Mouse (Mus musculus) lung, adult 2 months (tissue): Measurements from ENCODE around the gene Ift81. TPM values are rescaled to one million over a fixed set of nuclear protein-coding genes. Genes with fewer than 3 reads are reported as not detected.
A peak's percentile ranks its signal among the peaks of the same experiment; 100 is the strongest.

Experiments
- DNase-seq: peaks from one replicate; pipeline ENCODE4 v3.0.0; 2022
- H3K4me1 ChIP-seq: fragments of 200-500 bp; 2 replicates; pipeline ENCODE4 v1.6.1; 2011; ENCODE audit warnings: low read length; ENCODE audit not compliant: control insufficient read depth, insufficient read depth
- H3K4me3 ChIP-seq: fragments of 200-500 bp; replicated peaks from 2 replicates; pipeline ENCODE3; 2011; ENCODE audit warnings: low read depth, mild to moderate bottlenecking, control low read depth, low read length; ENCODE audit errors: extremely low read depth
- CTCF ChIP-seq: fragments of 200-500 bp; IDR thresholded peaks from 2 replicates; pipeline ENCODE4 v1.5.1; 2011; ENCODE audit warnings: mild to moderate bottlenecking, low read length, control low read depth; ENCODE audit not compliant: insufficient read depth
- POLR2A ChIP-seq: fragments of 200-500 bp; IDR thresholded peaks from 2 replicates; pipeline ENCODE4 v1.6.1; 2011; ENCODE audit warnings: low read depth, mild to moderate bottlenecking, control low read depth, low read length, borderline replicate concordance; ENCODE audit errors: extremely low read depth
- WGBS: fragments of 180-500 bp; shearing (Covaris S2); methylation state at CpG from one replicate; pipeline ENCODE4 v1.1.7; 2018; 5-methylcytosine and 5-hydroxymethylcytosine counted together
- polyA plus RNA-seq: library from polyadenylated mRNA; depleted of rRNA; stranded (reverse); fragments of >200 nt; gene quantifications from 2 replicates; pipeline ENCODE4 v1.2.3, GENCODE M21; 2012

Gene Ift81
- polyA plus RNA-seq, 1 experiment = 6.7 TPM

DNA sequence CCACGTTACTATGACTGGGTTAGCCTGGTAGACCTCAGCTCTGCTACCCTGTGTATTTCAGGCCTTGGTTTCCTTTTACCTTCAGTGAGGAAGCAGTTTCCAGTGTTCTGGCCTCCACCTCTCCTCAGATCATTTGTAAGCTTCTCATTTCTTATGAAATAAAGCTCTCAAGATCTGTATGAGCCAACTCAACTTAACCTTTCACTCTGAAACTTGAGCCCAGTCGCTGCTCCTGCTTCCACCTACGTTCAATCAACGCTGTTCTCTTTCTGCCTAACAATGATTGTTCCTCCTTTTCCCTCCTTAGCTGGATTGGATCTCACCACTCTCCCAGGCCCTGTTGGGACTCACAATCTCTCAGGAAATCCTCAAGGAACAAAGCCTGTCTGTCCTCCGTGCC lies 2.7 kb downstream of the Ift81 start:
- TF ChIP-seq POLR2A (no peak), CTCF (no peak)
- Histone ChIP-seq H3K4me3 (no peak overlapping the region), H3K4me1 (peaks cover 2% of the 10 kb centered on the region)
- WGBS = 55% methylated on average over 5 of the region's 5 CpGs
- no peak for DNase-seq

DNA sequence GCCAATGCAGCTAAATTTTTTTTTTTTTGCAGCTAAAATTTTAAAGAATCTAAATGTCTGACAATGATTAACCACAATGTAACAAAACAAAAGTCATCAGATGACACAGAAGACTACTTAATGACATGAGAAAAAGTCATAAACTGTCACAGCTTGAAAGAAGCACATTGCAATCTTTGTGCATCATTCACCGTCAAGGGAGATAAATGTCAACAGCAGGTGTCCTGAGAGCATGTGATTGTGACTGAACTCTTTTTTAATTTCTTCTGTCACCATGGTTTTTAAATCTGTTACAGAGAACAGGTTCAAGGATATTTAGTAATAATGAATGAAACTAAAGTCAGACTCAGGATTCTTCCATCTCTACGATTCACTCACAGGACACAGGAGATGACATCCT lies 9.4 kb downstream of the Ift81 start:
- 96% methylated on average over 2 of the region's 2 CpGs for WGBS
- TF ChIP-seq POLR2A = no peak
- no peak for TF ChIP-seq CTCF
- no peak for DNase-seq
- H3K4me1 ChIP-seq = 0 out of 2 replicates have a peak, but pooled peaks cover 2% of the 10 kb centered on the region
- no peak overlapping the region for H3K4me3 ChIP-seq

DNA sequence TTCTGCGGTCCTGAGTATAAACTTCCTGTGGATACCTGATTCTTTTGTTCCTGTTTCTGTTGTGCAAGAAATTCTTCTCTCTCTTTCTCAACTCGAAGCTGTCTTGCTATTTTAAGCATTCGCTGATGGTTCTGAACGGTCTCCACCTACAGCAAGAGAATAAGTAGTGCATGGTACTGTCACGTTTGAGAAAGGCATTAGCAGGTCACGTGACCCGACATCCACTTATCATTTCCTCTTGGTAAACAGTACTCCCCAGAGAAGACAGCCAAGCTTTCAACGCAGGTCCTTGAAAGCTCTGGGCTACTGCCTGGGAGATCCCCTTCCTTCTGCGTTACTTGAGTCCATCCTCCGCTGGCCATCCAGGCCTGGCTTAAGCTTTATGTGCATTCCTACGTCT lies 12.1 kb downstream of the Ift81 start:
- TF ChIP-seq POLR2A (no peak), CTCF (no peak)
- no peak overlapping the region for H3K4me3 ChIP-seq
- WGBS = 10% methylated on average over 11 of the region's 11 CpGs
- 0 out of 2 replicates have a peak, but pooled peaks cover 2% of the 10 kb centered on the region for H3K4me1 ChIP-seq
- peak; percentile 57 for DNase-seq

DNA sequence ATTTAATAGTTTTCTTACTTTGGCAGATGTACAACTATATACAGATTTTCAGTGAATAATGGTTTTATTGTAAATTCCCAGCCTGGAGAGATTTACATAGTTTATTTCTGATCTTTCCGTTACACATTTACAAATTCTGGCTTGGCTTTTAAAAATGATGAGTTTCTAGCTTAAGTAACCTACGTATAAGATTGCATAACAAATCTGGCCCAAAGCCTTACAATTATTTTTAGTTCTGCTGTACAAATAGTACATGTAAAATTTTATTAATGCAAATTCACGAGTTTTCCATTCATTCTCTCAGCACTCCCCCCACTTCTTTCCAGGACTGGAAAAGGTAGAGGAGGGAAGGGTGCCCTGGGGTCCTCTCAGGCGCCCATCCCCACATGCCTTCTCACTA lies 18.8 kb downstream of the Ift81 start:
- WGBS = 57% methylated on average over 4 of the region's 4 CpGs
- TF ChIP-seq CTCF (no peak), POLR2A (no peak)
- DNase-seq = no peak
- Histone ChIP-seq H3K4me3 (no peak overlapping the region), H3K4me1 (no peaks in the 10 kb centered on the region)

DNA sequence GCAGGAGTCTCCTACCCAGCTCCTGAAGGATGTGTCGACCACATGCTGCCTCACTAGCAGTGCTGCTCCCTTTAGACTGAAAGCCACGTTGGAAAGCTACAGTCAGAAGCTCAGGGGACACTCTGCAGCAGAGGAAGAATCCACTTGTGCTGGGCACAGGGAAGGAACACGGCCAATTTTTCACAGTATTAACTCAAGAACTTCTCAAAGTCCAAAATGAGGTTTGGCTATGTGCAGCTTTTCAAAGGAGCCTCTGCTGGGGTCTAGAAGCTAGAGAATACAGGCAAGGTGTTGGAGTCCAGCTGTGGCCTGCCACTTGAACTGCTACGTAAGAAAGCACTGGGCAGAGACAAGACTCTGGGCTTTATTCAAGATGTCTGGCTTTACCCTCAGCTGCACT lies 24.4 kb downstream of the Ift81 start:
- no peak for TF ChIP-seq CTCF
- no peak for TF ChIP-seq POLR2A
- no peaks in the 10 kb centered on the region for H3K4me1 ChIP-seq
- no peak for DNase-seq
- no peak overlapping the region for H3K4me3 ChIP-seq
- 77% methylated on average over 4 of the region's 4 CpGs for WGBS

DNA sequence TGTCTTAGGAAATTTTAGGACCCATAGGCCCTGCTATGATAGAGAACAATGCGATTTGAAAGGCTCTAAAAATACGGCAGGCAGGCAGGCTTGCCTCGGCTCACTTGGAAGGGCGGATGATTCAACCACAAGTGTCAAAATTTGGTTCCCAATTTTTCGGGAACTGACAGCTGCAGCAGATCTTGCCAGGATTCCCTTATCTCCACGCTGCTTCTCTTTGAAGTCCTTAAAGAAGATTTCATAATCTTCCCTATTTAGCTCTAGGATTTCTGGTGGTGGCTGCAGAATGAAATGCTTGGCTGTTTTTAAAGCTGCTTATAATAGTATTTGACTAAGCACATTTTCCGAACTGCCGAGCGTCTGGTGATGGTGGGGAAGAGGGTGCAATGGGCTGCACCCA lies 28.8 kb downstream of the Ift81 start:
- WGBS = 72% methylated on average over 9 of the region's 9 CpGs
- no peak for DNase-seq
- no peaks in the 10 kb centered on the region for H3K4me1 ChIP-seq
- no peak overlapping the region for H3K4me3 ChIP-seq
- TF ChIP-seq POLR2A (no peak), CTCF (no peak)

DNA sequence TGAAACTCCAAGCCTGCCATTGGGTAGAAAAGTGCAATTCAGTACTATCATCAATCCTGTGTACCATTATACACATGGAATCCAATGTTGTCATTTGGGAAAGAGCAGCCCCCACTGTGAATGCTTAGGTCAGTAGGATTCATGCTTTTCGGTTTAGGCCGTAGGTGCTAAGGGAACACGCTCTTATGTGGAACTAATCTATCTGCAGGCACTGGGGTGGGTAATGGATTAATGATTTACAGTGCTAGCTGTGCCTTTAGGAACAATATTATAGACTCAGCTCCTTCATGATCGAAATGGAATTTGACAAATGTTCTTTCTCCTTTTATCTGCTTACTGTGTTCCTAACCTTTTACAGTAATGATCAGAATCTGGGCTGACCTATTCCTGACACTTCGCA lies 30.2 kb downstream of the Ift81 start:
- H3K4me1 ChIP-seq = no peaks in the 10 kb centered on the region
- no peak for DNase-seq
- WGBS = 81% methylated on average over 5 of the region's 5 CpGs
- no peak overlapping the region for H3K4me3 ChIP-seq
- TF ChIP-seq POLR2A = no peak
- no peak for TF ChIP-seq CTCF

DNA sequence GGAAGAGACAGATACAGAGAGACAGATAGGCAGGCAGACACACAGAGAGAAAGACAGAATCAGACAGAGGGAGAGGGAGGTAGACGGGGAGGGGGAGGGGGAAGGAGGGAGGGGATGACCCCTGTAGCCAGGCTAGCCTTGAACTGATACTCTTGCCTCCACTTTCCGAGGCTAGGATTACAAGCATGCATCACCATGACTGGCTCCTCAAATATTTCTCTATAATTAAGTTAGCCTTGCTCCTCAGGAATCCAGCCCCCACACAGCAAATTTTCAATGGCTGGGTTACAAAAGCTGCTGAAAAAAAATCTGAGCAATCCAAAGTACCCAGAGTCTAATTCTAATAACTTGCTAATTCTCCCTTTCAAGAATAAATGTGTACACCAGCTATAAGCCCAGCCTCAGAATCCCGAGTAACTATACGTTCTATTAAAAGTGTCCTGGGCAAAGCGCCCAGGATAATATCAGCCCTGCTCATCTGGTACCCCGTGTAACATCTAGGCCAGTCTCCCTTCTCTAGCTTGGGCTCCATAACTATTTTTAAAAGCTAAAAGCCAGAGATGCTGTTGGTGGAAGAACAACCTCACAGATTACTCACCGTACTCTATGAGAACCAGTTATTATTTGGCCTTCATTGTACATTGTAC lies 37.5 kb downstream of the Ift81 start:
- DNase-seq = no peak
- WGBS = 74% methylated on average over 7 of the region's 7 CpGs
- Histone ChIP-seq H3K4me1 (no peaks in the 10 kb centered on the region), H3K4me3 (no peak overlapping the region)
- TF ChIP-seq POLR2A = no peak
- no peak for TF ChIP-seq CTCF

DNA sequence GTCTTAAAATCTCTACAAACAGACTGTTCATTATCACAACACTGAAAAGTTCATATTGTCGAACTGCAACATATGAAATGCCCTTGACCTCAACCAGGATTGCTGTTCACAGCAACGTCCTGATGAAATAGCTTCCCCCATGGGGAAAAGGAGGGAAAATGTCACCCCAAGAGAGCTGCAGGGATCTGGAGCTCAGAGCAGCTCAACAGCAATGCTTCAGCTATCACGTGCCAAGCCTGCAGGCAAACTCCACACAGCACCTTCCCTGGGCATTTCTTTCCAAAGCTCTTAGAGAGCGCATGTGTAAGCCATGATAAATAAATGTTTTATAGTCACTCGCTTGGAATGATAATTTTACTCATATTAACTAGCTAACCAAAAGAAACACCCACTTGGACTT lies 42.3 kb downstream of the Ift81 start:
- no peaks in the 10 kb centered on the region for H3K4me1 ChIP-seq
- TF ChIP-seq CTCF = no peak
- TF ChIP-seq POLR2A = no peak
- H3K4me3 ChIP-seq = no peak overlapping the region
- 70% methylated on average over 5 of the region's 5 CpGs for WGBS
- DNase-seq = no peak

DNA sequence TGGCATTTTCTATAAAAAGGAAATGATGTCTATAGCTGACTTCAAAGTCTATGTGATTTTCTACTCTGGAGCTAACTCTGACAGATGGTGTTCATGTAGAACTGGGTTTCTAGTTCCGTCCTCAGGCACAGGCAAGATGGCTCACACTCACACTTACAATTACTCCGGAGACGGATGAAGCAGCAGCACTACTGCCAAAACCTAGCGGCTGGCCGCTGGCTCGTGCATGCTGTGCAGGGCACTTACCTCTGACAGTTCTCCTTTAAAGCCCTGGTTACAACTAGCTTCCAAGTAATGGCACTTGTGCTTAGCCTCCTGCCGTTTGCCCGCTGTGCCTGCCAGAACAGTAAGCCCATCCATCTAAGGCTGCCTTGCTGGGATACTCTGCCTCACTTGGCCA lies 47.7 kb downstream of the Ift81 start:
- WGBS = 80% methylated on average over 8 of the region's 8 CpGs
- TF ChIP-seq CTCF (no peak), POLR2A (no peak)
- Histone ChIP-seq H3K4me1 (no peaks in the 10 kb centered on the region), H3K4me3 (no peak overlapping the region)
- DNase-seq = no peak

DNA sequence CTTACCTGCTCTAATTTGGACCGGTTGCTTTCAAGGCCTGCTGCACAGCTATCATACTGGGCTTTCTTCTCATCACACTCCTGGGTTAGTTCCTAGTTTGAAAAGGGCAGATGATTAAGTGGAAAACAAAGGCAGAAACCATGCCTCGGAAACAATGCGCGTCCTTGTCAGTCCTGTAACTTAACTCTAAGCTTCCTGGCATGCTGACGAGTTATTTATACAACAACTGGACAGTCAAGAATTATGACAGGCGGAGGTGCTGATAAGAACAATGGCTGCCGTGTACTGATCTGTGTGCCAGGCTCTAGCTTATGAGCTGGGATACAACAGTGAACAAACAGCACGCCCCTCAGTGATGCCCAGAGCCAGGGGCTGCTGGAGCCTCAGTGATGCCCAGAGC lies 53.7 kb downstream of the Ift81 start:
- Histone ChIP-seq H3K4me3 (no peak overlapping the region), H3K4me1 (no peaks in the 10 kb centered on the region)
- no peak for DNase-seq
- WGBS = 37% methylated on average over 8 of the region's 8 CpGs
- no peak for TF ChIP-seq POLR2A
- TF ChIP-seq CTCF = no peak
